Comparison of ENCODE assay signal across 32 mouse cellular contexts in genomic region chr5:113086990-113087389, GRCm38 (mm10). TPM values are rescaled to one million over a fixed set of nuclear protein-coding genes. Genes with fewer than 3 reads are reported as not detected.
DNase-seq lines count a peak whose midpoint lies in the region; ATAC-seq and TF ChIP-seq lines count a peak whose summit lies in the region.
"Had no signal": no experiment of that assay in that cellular context is flagged by ENCODE, and none has a peak within 500 bp of the region (broad histone marks: within the 10 kb centered on the region; RNA-seq: fewer than 3 reads in every experiment).

No protein-coding gene starts in this region.

- no peak overlapping the region for H3K9ac ChIP-seq in forebrain, embryonic 13.5 days
- no peak overlapping the region for H3K9ac ChIP-seq in forebrain, embryonic 11.5 days (ENCODE audit: low read length)
- no peak overlapping the region for H3K9ac ChIP-seq in forebrain, postnatal 0 days
- no peak overlapping the region for H3K9ac ChIP-seq in midbrain, embryonic 15.5 days
- no peak overlapping the region for H3K9ac ChIP-seq in lung, postnatal 0 days (replicated peaks; ENCODE audit: low read depth)
- H3K9ac ChIP-seq: embryonic facial prominence, embryonic 13.5 days; limb, embryonic 15.5 days; liver, embryonic 14.5 days; lung, embryonic 14.5 days; neural tube, embryonic 12.5 days had no signal

- WGBS in forebrain, embryonic 13.5 days, result 68% methylated on average over 4 of the region's 4 CpGs
- 69% methylated on average over 4 of the region's 4 CpGs for whole genome bisulfite sequencing in forebrain, embryonic 11.5 days
- 66% methylated on average over 4 of the region's 4 CpGs for WGBS in forebrain, postnatal 0 days
- 70% methylated on average over 4 of the region's 4 CpGs for WGBS in midbrain, embryonic 15.5 days
- 35% methylated on average over 4 of the region's 4 CpGs for WGBS in lung, postnatal 0 days

- no peaks in the 10 kb centered on the region for H3K27me3 ChIP-seq in forebrain, embryonic 13.5 days
- H3K27me3 ChIP-seq in forebrain, embryonic 11.5 days (ENCODE audit: control insufficient read depth, insufficient read depth, low read length), result no peaks in the 10 kb centered on the region
- no peaks in the 10 kb centered on the region for H3K27me3 ChIP-seq in forebrain, postnatal 0 days (ENCODE audit: insufficient read depth, low read length)
- no peaks in the 10 kb centered on the region for H3K27me3 ChIP-seq in midbrain, embryonic 15.5 days (replicated peaks)
- no peaks in the 10 kb centered on the region for H3K27me3 ChIP-seq in lung, postnatal 0 days (replicated peaks; ENCODE audit: insufficient read depth, low read length)
- H3K27me3 ChIP-seq: embryonic facial prominence, embryonic 13.5 days; limb, embryonic 15.5 days; neural tube, embryonic 12.5 days had no signal

- ATAC-seq in forebrain, embryonic 13.5 days, result no peak
- no peak for ATAC-seq in forebrain, embryonic 11.5 days (replicated peaks; ENCODE audit: low FRiP score)
- ATAC-seq in forebrain, postnatal 0 days, result no peak
- no peak for ATAC-seq in midbrain, embryonic 15.5 days (replicated peaks)
- no peak for ATAC-seq in frontal cortex, adult (ENCODE audit: low TSS enrichment)
- ATAC-seq in lung, postnatal 0 days, result no peak
- ATAC-seq: intestine, embryonic 16.5 days had no signal

- TF ChIP-seq CTCF in left cerebral cortex, adult 2 months (IDR thresholded peaks at IDR 0.05), result no peak
- no peak for TF ChIP-seq CTCF in forebrain, postnatal 0 days (IDR thresholded peaks at IDR 0.05; ENCODE audit: low read depth)
- no peak for TF ChIP-seq CTCF in lung, postnatal 0 days (IDR thresholded peaks at IDR 0.05)

- peak overlapping the region; percentile 48; the same call in 1 of the 2 replicates for H3K27ac ChIP-seq in forebrain, embryonic 13.5 days
- no peak overlapping the region for H3K27ac ChIP-seq in forebrain, embryonic 11.5 days (ENCODE audit: low read depth, low read length)
- peak overlapping the region; percentile 5; the same call in 1 of the 2 replicates for H3K27ac ChIP-seq in left cerebral cortex, adult 2 months
- H3K27ac ChIP-seq in forebrain, postnatal 0 days (ENCODE audit: low read depth, low read length), result peak overlapping the region; percentile 51
- peak overlapping the region; percentile 20; the same call in 1 of the 2 replicates for H3K27ac ChIP-seq in midbrain, embryonic 15.5 days
- H3K27ac ChIP-seq in lung, postnatal 0 days (ENCODE audit: low read length), result no peak overlapping the region
- H3K27ac ChIP-seq: embryonic facial prominence, embryonic 13.5 days; limb, embryonic 15.5 days; liver, embryonic 14.5 days; neural tube, embryonic 12.5 days had no signal

- intact Hi-C loops in left cerebral cortex, adult 2 months (cut with DNase I), result loop anchor here (10.0 kb wide), 1 partner anchor 652 kb away; no protein-coding TSS in a partner anchor
- intact Hi-C loops in left cerebral cortex, postnatal 4 days (cut with DNase I), result no loop called here

- H3K4me3 ChIP-seq in forebrain, embryonic 13.5 days, result no peak overlapping the region
- H3K4me3 ChIP-seq in forebrain, embryonic 11.5 days (ENCODE audit: low read depth, low read length), result no peak overlapping the region
- H3K4me3 ChIP-seq in left cerebral cortex, adult 2 months, result no peak overlapping the region
- H3K4me3 ChIP-seq in forebrain, postnatal 0 days (ENCODE audit: low read depth, low read length), result no peak overlapping the region
- no peak overlapping the region for H3K4me3 ChIP-seq in midbrain, embryonic 15.5 days
- no peak overlapping the region for H3K4me3 ChIP-seq in lung, postnatal 0 days (ENCODE audit: low read depth, low read length)
- H3K4me3 ChIP-seq: embryonic facial prominence, embryonic 13.5 days; erythroblast, embryonic 14.5 days; limb, embryonic 15.5 days; megakaryocyte, embryonic 14.5 days; neural tube, embryonic 12.5 days had no signal

- H3K36me3 ChIP-seq in forebrain, embryonic 13.5 days (ENCODE audit: poor library complexity, severe bottlenecking), result peaks cover 21% of the 10 kb centered on the region; the same call in 1 of the 2 replicates
- no peaks in the 10 kb centered on the region for H3K36me3 ChIP-seq in forebrain, embryonic 11.5 days (ENCODE audit: control insufficient read depth, insufficient read depth, low read length)
- no peaks in the 10 kb centered on the region for H3K36me3 ChIP-seq in forebrain, postnatal 0 days (ENCODE audit: insufficient read depth)
- no peaks in the 10 kb centered on the region for H3K36me3 ChIP-seq in midbrain, embryonic 15.5 days (replicated peaks)
- H3K36me3 ChIP-seq in lung, postnatal 0 days (ENCODE audit: insufficient read depth, low read length), result no peaks in the 10 kb centered on the region
- H3K36me3 ChIP-seq: neural tube, embryonic 12.5 days had no signal

- DNase-seq in forebrain, embryonic 11.5 days (ENCODE audit: low spot score), result no peak
- no peak for DNase-seq in left cerebral cortex, adult 2 months (ENCODE audit: extremely low spot score in 1 of 2, low spot score in 2 of 2)
- no peak for DNase-seq in left cerebral cortex, postnatal 4 days
- DNase-seq in forebrain, postnatal 0 days, result no peak
- no peak for DNase-seq in lung, postnatal 0 days (ENCODE audit: low spot score)
- DNase-seq: adrenal gland, adult 8-10 months; embryo, embryonic 11 days; heart, adult 11 months; lung, embryonic 14.5 days; lung, postnatal 36 days; thymus, postnatal 14 days had no signal

- TF ChIP-seq EP300 in lung, postnatal 0 days (IDR thresholded peaks at IDR 0.05), result no peak

- no peaks in the 10 kb centered on the region for H3K9me3 ChIP-seq in forebrain, embryonic 13.5 days (replicated peaks)
- H3K9me3 ChIP-seq in forebrain, embryonic 11.5 days (ENCODE audit: control insufficient read depth, low read length), result no peaks in the 10 kb centered on the region
- H3K9me3 ChIP-seq in forebrain, postnatal 0 days (ENCODE audit: low read length), result no peaks in the 10 kb centered on the region
- no peaks in the 10 kb centered on the region for H3K9me3 ChIP-seq in midbrain, embryonic 15.5 days
- no peaks in the 10 kb centered on the region for H3K9me3 ChIP-seq in lung, postnatal 0 days (ENCODE audit: low read length)
- H3K9me3 ChIP-seq: embryonic facial prominence, embryonic 13.5 days; limb, embryonic 15.5 days; neural tube, embryonic 12.5 days had no signal

- 0 out of 2 replicates have a peak, but pooled peaks cover 13% of the 10 kb centered on the region for H3K4me1 ChIP-seq in forebrain, embryonic 13.5 days
- no peaks in the 10 kb centered on the region for H3K4me1 ChIP-seq in forebrain, embryonic 11.5 days (replicated peaks; ENCODE audit: control insufficient read depth, insufficient read depth, low read length)
- H3K4me1 ChIP-seq in forebrain, postnatal 0 days (ENCODE audit: insufficient read depth), result 0 out of 2 replicates have a peak, but pooled peaks cover 3% of the 10 kb centered on the region
- 0 out of 2 replicates have a peak, but pooled peaks cover 8% of the 10 kb centered on the region for H3K4me1 ChIP-seq in midbrain, embryonic 15.5 days
- H3K4me1 ChIP-seq in lung, postnatal 0 days (ENCODE audit: insufficient read depth, low read depth, low read length), result no peaks in the 10 kb centered on the region
- H3K4me1 ChIP-seq: neural tube, embryonic 12.5 days had no signal

- no peak overlapping the region for H3K4me2 ChIP-seq in forebrain, embryonic 13.5 days
- H3K4me2 ChIP-seq in forebrain, embryonic 11.5 days (ENCODE audit: low read depth, low read length, severe bottlenecking), result no peak overlapping the region
- no peak overlapping the region for H3K4me2 ChIP-seq in forebrain, postnatal 0 days (ENCODE audit: low read depth)
- no peak overlapping the region for H3K4me2 ChIP-seq in midbrain, embryonic 15.5 days
- H3K4me2 ChIP-seq in lung, postnatal 0 days (replicated peaks; ENCODE audit: low read depth, low read length), result no peak overlapping the region
- H3K4me2 ChIP-seq: embryonic facial prominence, embryonic 13.5 days; heart, embryonic 11.5 days; limb, embryonic 15.5 days; lung, embryonic 14.5 days; neural tube, embryonic 12.5 days had no signal

RNA-seq across cellular contexts. Expression of gene Crybb3, which starts 5.6 kb away (rescaled TPM):
- 0.57 and 0.65 TPM in 2 replicates for polyA plus RNA-seq in forebrain, embryonic 13.5 days (2015; fragmentation: Nextera tagmentation; extraction: Ambion mirVana)
- 0.76 TPM in 2 replicates for polyA plus RNA-seq in forebrain, embryonic 11.5 days (2014; fragmentation: Nextera tagmentation; extraction: Ambion mirVana)
- 1 to 10 TPM; 1.3 to 1.7 TPM for total RNA-seq in left cerebral cortex, adult 2 months (2021)
- 1 to 10 TPM; 3.9 to 4.2 TPM for total RNA-seq in left cerebral cortex, postnatal 4 days (2021)
- 0.81 and 2.0 TPM in 2 replicates for total RNA-seq in forebrain, postnatal 0 days (2014; rRNA removed)
- 1.6 and 1.7 TPM in 2 replicates for polyA plus RNA-seq in forebrain, postnatal 0 days (2015; fragmentation: Nextera tagmentation; extraction: Ambion mirVana)
- 1.1 and 1.6 TPM in 2 replicates for polyA plus RNA-seq in midbrain, embryonic 15.5 days (2015; fragmentation: Nextera tagmentation; extraction: Ambion mirVana)
- 0.57 and 1.5 TPM in 2 replicates for polyA plus RNA-seq in lung, postnatal 0 days (2015; fragmentation: Nextera tagmentation; extraction: Ambion mirVana)
- total RNA-seq: hematopoietic stem cell, adult 5-6 weeks; MEL had no signal
- polyA plus RNA-seq: C2C12; erythroblast, embryonic 14.5 days had no signal

RNA-seq across cellular contexts. Expression of gene Crybb2, which starts 17.1 kb away (rescaled TPM):
- not detected in 2 replicates for polyA plus RNA-seq in forebrain, embryonic 13.5 days (2015; fragmentation: Nextera tagmentation; extraction: Ambion mirVana)
- not detected in 2 replicates for polyA plus RNA-seq in forebrain, embryonic 11.5 days (2014; fragmentation: Nextera tagmentation; extraction: Ambion mirVana)
- not detected for total RNA-seq in left cerebral cortex, adult 2 months (2021)
- total RNA-seq in left cerebral cortex, postnatal 4 days (2021), result not detected
- total RNA-seq in forebrain, postnatal 0 days (2014; rRNA removed), result not detected in 2 replicates
- polyA plus RNA-seq in forebrain, postnatal 0 days (2015; fragmentation: Nextera tagmentation; extraction: Ambion mirVana), result not detected in 2 replicates
- not detected in 2 replicates for polyA plus RNA-seq in midbrain, embryonic 15.5 days (2015; fragmentation: Nextera tagmentation; extraction: Ambion mirVana)
- polyA plus RNA-seq in lung, postnatal 0 days (2015; fragmentation: Nextera tagmentation; extraction: Ambion mirVana), result not detected in 2 replicates
- total RNA-seq: adrenal gland, adult 8-10 months; gastrocnemius, adult 8-10 months; hematopoietic stem cell, adult 5-6 weeks; left cerebral cortex, adult 18-20 months; left cerebral cortex, postnatal 36 days; MEL had no signal
- polyA plus RNA-seq: C2C12; embryonic facial prominence, embryonic 13.5 days; erythroblast, embryonic 14.5 days; heart, embryonic 11.5 days; heart, postnatal 0 days; intestine, embryonic 16.5 days; kidney, embryonic 14.5 days; limb, embryonic 15.5 days; liver, embryonic 14.5 days; lung, embryonic 14.5 days; neural tube, embryonic 12.5 days; spleen, adult 2 months; stomach, embryonic 14.5 days had no signal

Comparison
In these comparisons a context has a peak if more than half of its experiments do, and no peak if none do; other contexts are left out.
1. H3K27ac ChIP-seq: peak in forebrain, embryonic 13.5 days (single experiment), left cerebral cortex, adult 2 months (single experiment), forebrain, postnatal 0 days (single experiment) and midbrain, embryonic 15.5 days (single experiment); none in forebrain, embryonic 11.5 days (single experiment) and lung, postnatal 0 days (single experiment).